In the genomic region with DNA sequence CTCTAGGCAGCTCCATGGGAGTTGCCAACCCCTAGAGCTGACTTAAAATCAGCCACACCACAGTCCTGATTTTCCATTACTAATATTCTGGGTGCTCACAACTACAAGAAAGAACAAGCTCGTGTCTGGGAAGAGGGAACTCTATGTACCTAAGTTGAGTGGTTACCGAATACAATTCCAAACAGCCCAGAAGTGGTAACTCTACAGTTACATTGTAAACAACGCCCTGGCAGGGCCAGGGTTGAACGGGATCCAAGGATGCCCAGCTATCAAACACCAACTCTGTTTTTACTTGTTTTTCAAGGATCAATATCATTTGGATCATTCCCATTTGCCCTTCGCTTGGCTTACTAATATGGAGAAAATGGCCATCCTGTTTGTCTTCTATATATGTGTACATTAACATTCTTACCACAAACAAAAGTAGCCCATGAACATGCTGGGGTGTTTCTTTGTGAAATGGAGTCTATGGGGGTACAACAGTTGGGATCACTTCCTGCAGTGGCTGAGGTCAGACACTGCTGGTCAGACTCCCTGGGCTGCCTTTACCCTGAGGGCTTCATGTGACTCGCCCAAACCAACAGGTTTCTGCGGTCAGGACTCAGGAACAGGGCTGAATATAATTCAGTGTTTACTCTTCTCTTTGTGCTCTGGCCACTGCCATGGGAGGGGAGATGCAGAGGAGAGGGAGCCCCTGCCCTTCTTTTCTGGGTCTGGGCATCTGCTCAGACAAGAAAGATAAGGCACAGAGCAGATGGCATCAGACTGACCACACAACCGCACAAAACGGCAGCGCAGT, we compare ENCODE assay signal across 19 mouse cellular contexts.
DNase-seq lines count a peak whose midpoint lies in the region; ATAC-seq and TF ChIP-seq lines count a peak whose summit lies in the region.
"Had no signal": no experiment of that assay in that cellular context is flagged by ENCODE, and none has a peak within 500 bp of the region (broad histone marks: within the 10 kb centered on the region; RNA-seq: fewer than 3 reads in every experiment).

No protein-coding gene starts in this region.

- TF ChIP-seq POLR2A in liver, adult 2 months (IDR thresholded peaks at IDR 0.05; ENCODE audit: extremely low read depth, insufficient read depth, low read length), result no peak

- no peaks in the 10 kb centered on the region for H3K9me3 ChIP-seq in liver, embryonic 11.5 days (ENCODE audit: control insufficient read depth, low read length)
- no peaks in the 10 kb centered on the region for H3K9me3 ChIP-seq in stomach, embryonic 14.5 days (ENCODE audit: control insufficient read depth, low read depth, low read length)
- H3K9me3 ChIP-seq in intestine, embryonic 16.5 days (ENCODE audit: control insufficient read depth, low read length), result no peaks in the 10 kb centered on the region
- H3K9me3 ChIP-seq: embryonic facial prominence, embryonic 13.5 days; heart, embryonic 12.5 days had no signal

- H3K4me2 ChIP-seq in liver, embryonic 11.5 days, result no peak overlapping the region
- no peak overlapping the region for H3K4me2 ChIP-seq in stomach, embryonic 14.5 days (replicated peaks; ENCODE audit: low read depth, low read length)
- H3K4me2 ChIP-seq in intestine, embryonic 16.5 days (ENCODE audit: low read depth, low read length), result no peak overlapping the region
- H3K4me2 ChIP-seq: embryonic facial prominence, embryonic 13.5 days; heart, embryonic 12.5 days had no signal

- no peaks in the 10 kb centered on the region for H3K36me3 ChIP-seq in liver, adult 2 months (ENCODE audit: control insufficient read depth, insufficient read depth, low read length)
- no peaks in the 10 kb centered on the region for H3K36me3 ChIP-seq in liver, embryonic 11.5 days (ENCODE audit: control insufficient read depth, insufficient read depth, low read length)
- H3K36me3 ChIP-seq in stomach, embryonic 14.5 days (ENCODE audit: control insufficient read depth, insufficient read depth, low read length), result no peaks in the 10 kb centered on the region
- H3K36me3 ChIP-seq in intestine, embryonic 16.5 days (ENCODE audit: control insufficient read depth, insufficient read depth, low read length), result no peaks in the 10 kb centered on the region
- H3K36me3 ChIP-seq: embryonic facial prominence, embryonic 13.5 days; heart, embryonic 12.5 days had no signal

- H3K27me3 ChIP-seq in liver, adult 2 months (ENCODE audit: control insufficient read depth, insufficient read depth, low read length), result no peaks in the 10 kb centered on the region
- H3K27me3 ChIP-seq in liver, embryonic 11.5 days (replicated peaks; ENCODE audit: control insufficient read depth, insufficient read depth, low read length), result no peaks in the 10 kb centered on the region
- no peaks in the 10 kb centered on the region for H3K27me3 ChIP-seq in stomach, embryonic 14.5 days (ENCODE audit: control insufficient read depth, insufficient read depth, low read length)
- H3K27me3 ChIP-seq in intestine, embryonic 16.5 days (replicated peaks; ENCODE audit: control insufficient read depth, insufficient read depth, low read length), result no peaks in the 10 kb centered on the region
- H3K27me3 ChIP-seq: CH12.LX; embryonic facial prominence, embryonic 13.5 days had no signal

- H3K4me3 ChIP-seq in liver, adult 2 months (ENCODE audit: insufficient read depth, low read depth, low read length), result no peak overlapping the region
- no peak overlapping the region for H3K4me3 ChIP-seq in liver, embryonic 11.5 days (ENCODE audit: low read depth, low read length)
- no peak overlapping the region for H3K4me3 ChIP-seq in stomach, embryonic 14.5 days (ENCODE audit: low read depth, low read length)
- H3K4me3 ChIP-seq in intestine, embryonic 16.5 days (ENCODE audit: low read length), result no peak overlapping the region
- H3K4me3 ChIP-seq: embryonic facial prominence, embryonic 13.5 days; gastrocnemius, adult 2 months; heart, embryonic 12.5 days had no signal

- no peak overlapping the region for H3K9ac ChIP-seq in liver, adult 2 months (ENCODE audit: low read depth, low read length)
- H3K9ac ChIP-seq in liver, embryonic 11.5 days (ENCODE audit: low read depth, low read length), result no peak overlapping the region
- no peak overlapping the region for H3K9ac ChIP-seq in stomach, embryonic 14.5 days (replicated peaks; ENCODE audit: low read depth, low read length)
- H3K9ac ChIP-seq in intestine, embryonic 16.5 days (ENCODE audit: low read depth, low read length), result no peak overlapping the region
- H3K9ac ChIP-seq: embryonic facial prominence, embryonic 13.5 days; heart, embryonic 12.5 days had no signal

- no peak for ATAC-seq in liver, embryonic 11.5 days (replicated peaks; ENCODE audit: low FRiP score)
- ATAC-seq in stomach, embryonic 14.5 days (ENCODE audit: insufficient number of reproducible peaks, insufficient read depth, low FRiP score, low read depth), result peak; percentile 37; the same call in 1 of the 2 replicates
- no peak for ATAC-seq in megakaryocyte progenitor cell, adult 5-6 weeks (replicated peaks; ENCODE audit: poor library complexity)
- ATAC-seq in intestine, embryonic 16.5 days, result no peak
- ATAC-seq: forebrain, embryonic 14.5 days; Patski had no signal

- TF ChIP-seq CTCF in liver, adult 2 months (IDR thresholded peaks at IDR 0.05; ENCODE audit: low read depth, low read length), result no peak

- H3K27ac ChIP-seq in liver, adult 2 months (replicated peaks; ENCODE audit: insufficient read depth, low read depth, low read length), result no peak overlapping the region
- H3K27ac ChIP-seq in liver, embryonic 11.5 days (ENCODE audit: low read depth, low read length), result no peak overlapping the region
- no peak overlapping the region for H3K27ac ChIP-seq in stomach, embryonic 14.5 days (ENCODE audit: low read length)
- H3K27ac ChIP-seq in intestine, embryonic 16.5 days (ENCODE audit: low read length), result no peak overlapping the region
- H3K27ac ChIP-seq: embryonic facial prominence, embryonic 13.5 days had no signal

- WGBS in liver, adult 2 months, result 47% methylated on average over 10 of the region's 10 CpGs
- 79% methylated on average over 10 of the region's 10 CpGs for WGBS in liver, embryonic 11.5 days
- 78% methylated on average over 10 of the region's 10 CpGs for WGBS in stomach, embryonic 14.5 days
- 77% methylated on average over 10 of the region's 10 CpGs for WGBS in intestine, embryonic 16.5 days

- peak; percentile 56 for DNase-seq in liver, adult 2 months (ENCODE audit: extremely low read depth, low read depth, low spot score)
- no peak for DNase-seq in liver, embryonic 11.5 days (ENCODE audit: low spot score)
- peak; percentile 56 for DNase-seq in urinary bladder, postnatal 14 days (ENCODE audit: low spot score)
- DNase-seq in urinary bladder, postnatal 10 days (ENCODE audit: low spot score), result no peak
- DNase-seq in spleen, postnatal 36 days (ENCODE audit: low spot score in 2 of 2), result no peak
- DNase-seq: adrenal gland, postnatal 25 days; cerebellum, adult 18-20 months; cerebellum, adult 9-11 months; cerebellum, postnatal 36 days; gastrocnemius, adult 2 months; gastrocnemius, postnatal 25 days had no signal

- no peaks in the 10 kb centered on the region for H3K4me1 ChIP-seq in liver, adult 2 months (ENCODE audit: control insufficient read depth, insufficient read depth, low read length)
- H3K4me1 ChIP-seq in liver, embryonic 11.5 days (replicated peaks; ENCODE audit: control insufficient read depth, insufficient read depth, low read length), result no peaks in the 10 kb centered on the region
- H3K4me1 ChIP-seq in stomach, embryonic 14.5 days (ENCODE audit: control insufficient read depth, insufficient read depth, low read length), result no peaks in the 10 kb centered on the region
- H3K4me1 ChIP-seq in intestine, embryonic 16.5 days (ENCODE audit: control insufficient read depth, insufficient read depth, low read length), result peaks cover 9% of the 10 kb centered on the region; the same call in 1 of the 2 replicates

- H3K79me2 ChIP-seq in liver, adult 2 months (ENCODE audit: control insufficient read depth, insufficient read depth, low read length), result no peaks in the 10 kb centered on the region

Comparison
In these comparisons a context has a peak if more than half of its experiments do, and no peak if none do; other contexts are left out.
1. DNase-seq: peak in liver, adult 2 months (single experiment) and urinary bladder, postnatal 14 days (single experiment); none in liver, embryonic 11.5 days (single experiment), urinary bladder, postnatal 10 days (single experiment) and spleen, postnatal 36 days (0 of 2).